35 mouse cellular contexts compared by ENCODE assay signal in the genomic region with DNA sequence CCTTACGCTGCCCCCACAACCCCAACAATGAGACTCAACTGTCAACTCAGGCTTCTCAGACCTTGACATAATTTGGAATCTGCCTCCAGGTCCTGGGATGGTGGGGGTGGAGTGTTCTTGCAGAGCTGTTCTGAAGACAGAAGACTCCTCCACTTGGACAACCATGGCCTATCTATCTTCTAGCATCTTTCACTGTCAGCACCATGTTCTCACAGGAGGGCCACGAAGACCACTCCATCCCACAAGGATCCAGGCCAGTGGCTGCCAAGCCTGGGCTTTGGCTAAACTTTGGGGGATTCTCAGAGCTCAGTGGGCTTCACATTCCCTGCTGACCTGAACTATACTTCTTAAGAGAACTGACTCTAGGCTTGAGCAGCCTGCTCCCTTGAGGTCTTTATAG. TPM values are rescaled to one million over a fixed set of nuclear protein-coding genes. Genes with fewer than 3 reads are reported as not detected.
A peak's percentile ranks its signal among the peaks of the same experiment; 100 is the strongest.
DNase-seq lines count a peak whose midpoint lies in the region; ATAC-seq and TF ChIP-seq lines count a peak whose summit lies in the region.
"Had no signal": no experiment of that assay in that cellular context is flagged by ENCODE, and none has a peak within 500 bp of the region (broad histone marks: within the 10 kb centered on the region; RNA-seq: fewer than 3 reads in every experiment).

No protein-coding gene starts in this region.

- TF ChIP-seq CTCF in liver, postnatal 0 days (IDR thresholded peaks at IDR 0.05; ENCODE audit: low read depth): no peak
- no peak for TF ChIP-seq CTCF in bone marrow, adult 2 months (IDR thresholded peaks at IDR 0.05; ENCODE audit: control insufficient read depth, insufficient read depth, low read length)

- H3K4me2 ChIP-seq in liver, postnatal 0 days (ENCODE audit: low read depth, low read length): no peak overlapping the region
- H3K4me2 ChIP-seq in liver, embryonic 11.5 days: no peak overlapping the region
- H3K4me2 ChIP-seq: embryonic facial prominence, embryonic 13.5 days; forebrain, embryonic 12.5 days; heart, embryonic 11.5 days; intestine, embryonic 15.5 days; limb, embryonic 15.5 days; lung, embryonic 14.5 days; midbrain, embryonic 13.5 days had no signal

- H3K36me3 ChIP-seq in liver, postnatal 0 days (replicated peaks; ENCODE audit: insufficient read depth, low read length): peaks cover 7% of the 10 kb centered on the region; the same call in 1 of the 2 replicates
- H3K36me3 ChIP-seq in liver, embryonic 11.5 days (ENCODE audit: control insufficient read depth, insufficient read depth, low read length): no peaks in the 10 kb centered on the region
- H3K36me3 ChIP-seq in macrophage (ENCODE audit: inconsistent target): no peaks in the 10 kb centered on the region
- H3K36me3 ChIP-seq: embryonic facial prominence, embryonic 13.5 days; forebrain, embryonic 12.5 days; intestine, embryonic 15.5 days; limb, embryonic 15.5 days; midbrain, embryonic 13.5 days had no signal

- peaks cover 94% of the 10 kb centered on the region for H3K4me1 ChIP-seq in liver, postnatal 0 days (ENCODE audit: insufficient read depth)
- peaks cover 51% of the 10 kb centered on the region for H3K4me1 ChIP-seq in liver, embryonic 11.5 days (replicated peaks; ENCODE audit: control insufficient read depth, insufficient read depth, low read length)
- peaks cover 39% of the 10 kb centered on the region for H3K4me1 ChIP-seq in bone marrow, adult 2 months (ENCODE audit: control insufficient read depth, insufficient read depth, low read length)

- no peak for TF ChIP-seq POLR2A in bone marrow, adult 2 months (IDR thresholded peaks at IDR 0.05; ENCODE audit: borderline replicate concordance, control insufficient read depth, low read depth, low read length)

- no peaks in the 10 kb centered on the region for H3K9me3 ChIP-seq in liver, postnatal 0 days (ENCODE audit: low read length)
- no peaks in the 10 kb centered on the region for H3K9me3 ChIP-seq in liver, embryonic 11.5 days (ENCODE audit: control insufficient read depth, low read length)
- H3K9me3 ChIP-seq: embryonic facial prominence, embryonic 13.5 days; forebrain, embryonic 12.5 days; hindbrain, embryonic 10.5 days; intestine, embryonic 15.5 days; limb, embryonic 15.5 days; megakaryocyte, embryonic 14.5 days; midbrain, embryonic 13.5 days had no signal

- no peak overlapping the region for H3K4me3 ChIP-seq in liver, postnatal 0 days (ENCODE audit: low read depth, low read length)
- H3K4me3 ChIP-seq in liver, embryonic 11.5 days (ENCODE audit: low read depth, low read length): no peak overlapping the region
- no peak overlapping the region for H3K4me3 ChIP-seq in bone marrow, adult 2 months (replicated peaks; ENCODE audit: control insufficient read depth, low read depth, low read length)
- no peak overlapping the region for H3K4me3 ChIP-seq in macrophage (ENCODE audit: inconsistent target)
- H3K4me3 ChIP-seq: embryonic facial prominence, embryonic 13.5 days; erythroblast, embryonic 14.5 days; forebrain, embryonic 12.5 days; hindbrain, embryonic 10.5 days; intestine, embryonic 15.5 days; limb, embryonic 15.5 days; midbrain, embryonic 13.5 days had no signal

- H3K27ac ChIP-seq in liver, postnatal 0 days (ENCODE audit: low read depth): 0 out of 2 replicates have a peak overlapping the region, but pooled peaks have one; percentile 11
- no peak overlapping the region for H3K27ac ChIP-seq in liver, embryonic 11.5 days (ENCODE audit: low read depth, low read length)
- H3K27ac ChIP-seq in bone marrow, adult 2 months (ENCODE audit: control insufficient read depth, insufficient read depth, low read depth, low read length, poor library complexity): peak overlapping the region; percentile 80; the same call in 1 of the 2 replicates
- H3K27ac ChIP-seq in macrophage: peak overlapping the region; percentile 99; the same call in 1 of the 2 replicates
- H3K27ac ChIP-seq: embryonic facial prominence, embryonic 13.5 days; forebrain, embryonic 12.5 days; hindbrain, embryonic 10.5 days; limb, embryonic 15.5 days; midbrain, embryonic 13.5 days had no signal

- TF ChIP-seq EP300 in liver, postnatal 0 days (IDR thresholded peaks at IDR 0.05; ENCODE audit: low read depth): no peak

- H3K27me3 ChIP-seq in liver, postnatal 0 days (ENCODE audit: insufficient read depth, low read length): no peaks in the 10 kb centered on the region
- no peaks in the 10 kb centered on the region for H3K27me3 ChIP-seq in liver, embryonic 11.5 days (replicated peaks; ENCODE audit: control insufficient read depth, insufficient read depth, low read length)
- H3K27me3 ChIP-seq: CH12.LX; embryonic facial prominence, embryonic 13.5 days; forebrain, embryonic 12.5 days; intestine, embryonic 15.5 days; limb, embryonic 15.5 days; megakaryocyte, embryonic 14.5 days; midbrain, embryonic 13.5 days had no signal

- WGBS in liver, postnatal 0 days (ENCODE audit: insufficient replicate concordance): 87% methylated on average over 2 of the region's 2 CpGs
- WGBS in liver, embryonic 11.5 days: 91% methylated on average over 2 of the region's 2 CpGs
- 92% methylated on average over 2 of the region's 2 CpGs for WGBS in bone marrow, adult 2 months
- WGBS in macrophage (ENCODE audit: missing documents): 83% methylated on average over 2 of the region's 2 CpGs

- DNase-seq in kidney, adult 9 months: peak; percentile 19
- no peak for DNase-seq in kidney, postnatal 14 days
- no peak for DNase-seq in liver, postnatal 0 days
- DNase-seq in liver, embryonic 11.5 days (ENCODE audit: low spot score): no peak
- DNase-seq in right cerebral cortex, postnatal 10 days (ENCODE audit: low spot score in 2 of 2): no peak
- DNase-seq: adrenal gland, adult 8-10 months; B cell, adult 2 months; cerebellum, adult 8-10 months; cerebellum, postnatal 36 days; embryo, embryonic 11 days; heart, postnatal 10 days; kidney, postnatal 25 days; left cerebral cortex, postnatal 4 days; lung, embryonic 14.5 days; thymus, postnatal 25 days had no signal

- no peak for ATAC-seq in liver, postnatal 0 days
- ATAC-seq in liver, embryonic 11.5 days (replicated peaks; ENCODE audit: low FRiP score): no peak
- ATAC-seq: activated CD4-positive, CD25-positive, alpha-beta regulatory T cell, adult 4 months; hindbrain, embryonic 16.5 days; intestine, embryonic 15.5 days; midbrain, embryonic 13.5 days had no signal

- H3K79me2 ChIP-seq in macrophage (ENCODE audit: inconsistent target): peaks cover 82% of the 10 kb centered on the region

- H3K9ac ChIP-seq in liver, postnatal 0 days (replicated peaks): no peak overlapping the region
- no peak overlapping the region for H3K9ac ChIP-seq in liver, embryonic 11.5 days (ENCODE audit: low read depth, low read length)
- H3K9ac ChIP-seq: embryonic facial prominence, embryonic 13.5 days; forebrain, embryonic 12.5 days; intestine, embryonic 15.5 days; limb, embryonic 15.5 days; lung, embryonic 14.5 days; midbrain, embryonic 13.5 days had no signal

RNA-seq across cellular contexts. Expression of a gene that starts 1.8 kb away (rescaled TPM):
- polyA plus RNA-seq in liver, postnatal 0 days (2015; fragmentation: Nextera tagmentation; extraction: Ambion mirVana): 0.14 TPM in 1 of 2 replicates, not detected in the other
- 0.25 TPM in 1 of 2 replicates, not detected in the other for polyA plus RNA-seq in liver, embryonic 11.5 days (2014; fragmentation: Nextera tagmentation; extraction: Ambion mirVana)
- not detected in 2 replicates for polyA plus RNA-seq in bone marrow, adult 2 months (2011; ENCODE audit: insufficient read depth, insufficient read length, low replicate concordance, missing spikeins)
- not detected for total RNA-seq in macrophage (2018; cell fraction: chromatin; rRNA removed)
- not detected for total RNA-seq in macrophage (2018; cell fraction: cytosol; rRNA removed)
- total RNA-seq in macrophage (2018; cell fraction: nucleus; rRNA removed): under 1 TPM in 1 of 26 experiments, not detected in 25; 0.57 TPM
- polyA plus RNA-seq in macrophage (2018): not detected in 3 replicates
- total RNA-seq: CH12.LX; gastrocnemius, postnatal 4 days; heart, postnatal 10 days; layer of hippocampus, postnatal 14 days; left cerebral cortex, adult 8-10 months; left cerebral cortex, postnatal 4 days; MEL; monocyte, adult 5-6 weeks; neutrophil, adult 5-6 weeks had no signal
- polyA plus RNA-seq: embryonic facial prominence, embryonic 13.5 days; erythroblast, embryonic 14.5 days; forebrain, embryonic 12.5 days; heart, embryonic 11.5 days; hindbrain, embryonic 10.5 days; hindbrain, embryonic 16.5 days; intestine, embryonic 15.5 days; limb, embryonic 15.5 days had no signal

RNA-seq across cellular contexts. Expression of a gene that starts 23.8 kb away (rescaled TPM):
- polyA plus RNA-seq in liver, postnatal 0 days (2015; fragmentation: Nextera tagmentation; extraction: Ambion mirVana): 25.5 and 25.7 TPM in 2 replicates
- 20.0 and 20.9 TPM in 2 replicates for polyA plus RNA-seq in liver, embryonic 11.5 days (2014; fragmentation: Nextera tagmentation; extraction: Ambion mirVana)
- 38.0 and 58.7 TPM in 2 replicates for polyA plus RNA-seq in bone marrow, adult 2 months (2011; ENCODE audit: insufficient read depth, insufficient read length, low replicate concordance, missing spikeins)
- 100 to 1,000 TPM in 19 of 26 experiments, 10 to 100 TPM in 7; 57.4 to 205 (median 131) TPM for total RNA-seq in macrophage (2018; cell fraction: chromatin; rRNA removed)
- total RNA-seq in macrophage (2018; cell fraction: cytosol; rRNA removed): 10 to 100 TPM; 37.1 to 73.4 (median 56.6) TPM
- total RNA-seq in macrophage (2018; cell fraction: nucleus; rRNA removed): 100 to 1,000 TPM in 12 of 26 experiments, 10 to 100 TPM in 14; 55.9 to 254 (median 96.4) TPM
- 20.8 to 38.0 TPM (median 22.5 TPM) in 3 replicates for polyA plus RNA-seq in macrophage (2018)
